ENCODE assay signal across 13 mouse cellular contexts in the genomic region with DNA sequence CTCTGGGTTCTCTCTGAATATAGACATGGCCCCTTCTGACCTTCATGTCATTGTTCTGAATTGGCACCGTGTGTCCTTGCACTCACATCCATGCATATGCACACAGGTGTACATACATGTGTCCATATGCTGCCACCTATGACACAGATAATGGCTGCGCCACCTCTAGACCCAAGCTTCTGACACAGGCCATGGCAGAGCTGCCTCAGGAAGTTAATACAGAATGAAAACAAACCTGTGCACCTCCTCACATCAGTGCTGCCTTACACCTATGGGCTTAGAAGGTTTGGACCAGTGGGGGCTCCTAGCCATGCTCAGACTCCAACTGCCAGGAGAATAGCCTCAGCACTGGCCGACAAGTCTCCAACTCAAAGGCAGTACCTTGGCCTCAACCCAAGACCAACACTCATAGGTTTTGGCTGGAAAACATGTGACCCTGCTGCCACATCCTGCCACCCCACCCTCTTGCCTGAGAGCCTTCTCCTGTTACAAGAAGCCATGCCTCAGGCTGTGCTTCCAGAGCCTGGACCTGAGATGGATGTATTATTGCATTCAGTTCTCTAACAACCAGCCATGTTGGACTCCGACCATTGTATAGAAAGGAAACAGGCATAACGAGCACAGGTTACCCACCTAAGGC. TPM values are rescaled to one million over a fixed set of nuclear protein-coding genes. Genes with fewer than 3 reads are reported as not detected.
A peak's percentile ranks its signal among the peaks of the same experiment; 100 is the strongest.
DNase-seq lines count a peak whose midpoint lies in the region; ATAC-seq and TF ChIP-seq lines count a peak whose summit lies in the region.
"Had no signal": no experiment of that assay in that cellular context is flagged by ENCODE, and none has a peak within 500 bp of the region (broad histone marks: within the 10 kb centered on the region; RNA-seq: fewer than 3 reads in every experiment).

No protein-coding gene starts in this region.

- DNase-seq in kidney, postnatal 0 days (ENCODE audit: low spot score): no peak
- no peak for DNase-seq in kidney, postnatal 4 days
- DNase-seq in Muller cell, postnatal 12 days (ENCODE audit: inconsistent ontology term): peak; percentile 67
- DNase-seq in heart, postnatal 0 days (ENCODE audit: low spot score): no peak
- no peak for DNase-seq in gastrocnemius, postnatal 25 days
- no peak for DNase-seq in B cell, adult 2 months
- DNase-seq in right cerebral cortex, postnatal 36 days (ENCODE audit: low spot score in 2 of 2): no peak
- DNase-seq: layer of hippocampus, postnatal 36 days; right cerebral cortex, postnatal 4 days had no signal

- H3K27ac ChIP-seq in kidney, postnatal 0 days: no peak overlapping the region
- no peak overlapping the region for H3K27ac ChIP-seq in heart, postnatal 0 days (ENCODE audit: low read depth)
- H3K27ac ChIP-seq: hindbrain, embryonic 14.5 days had no signal

- H3K9me3 ChIP-seq in kidney, postnatal 0 days (replicated peaks; ENCODE audit: low read length): no peaks in the 10 kb centered on the region
- no peaks in the 10 kb centered on the region for H3K9me3 ChIP-seq in heart, postnatal 0 days (replicated peaks; ENCODE audit: control insufficient read depth, low read length)

- TF ChIP-seq CTCF in kidney, postnatal 0 days (IDR thresholded peaks at IDR 0.05; ENCODE audit: low read depth): no peak
- TF ChIP-seq CTCF in heart, postnatal 0 days (IDR thresholded peaks at IDR 0.05; ENCODE audit: low read depth): no peak

- no peaks in the 10 kb centered on the region for H3K27me3 ChIP-seq in kidney, postnatal 0 days (ENCODE audit: insufficient read depth, low read length)
- H3K27me3 ChIP-seq in heart, postnatal 0 days (ENCODE audit: control insufficient read depth, insufficient read depth, low read length): no peaks in the 10 kb centered on the region

- no peak for TF ChIP-seq EP300 in heart, postnatal 0 days (IDR thresholded peaks at IDR 0.05; ENCODE audit: low read depth)

- no peaks in the 10 kb centered on the region for H3K36me3 ChIP-seq in kidney, postnatal 0 days (ENCODE audit: insufficient read depth, low read length)
- no peaks in the 10 kb centered on the region for H3K36me3 ChIP-seq in heart, postnatal 0 days (replicated peaks; ENCODE audit: control insufficient read depth, insufficient read depth, low read length)
- H3K36me3 ChIP-seq: G1E had no signal

- H3K4me1 ChIP-seq in kidney, postnatal 0 days (replicated peaks; ENCODE audit: insufficient read depth, low read length): no peaks in the 10 kb centered on the region
- H3K4me1 ChIP-seq in heart, postnatal 0 days (ENCODE audit: control insufficient read depth, insufficient read depth): no peaks in the 10 kb centered on the region; the same call in 1 of the 2 replicates

- H3K9ac ChIP-seq in kidney, postnatal 0 days (ENCODE audit: low read depth, low read length): no peak overlapping the region
- no peak overlapping the region for H3K9ac ChIP-seq in heart, postnatal 0 days (replicated peaks; ENCODE audit: low read depth, low read length)
- H3K9ac ChIP-seq: hindbrain, embryonic 14.5 days had no signal

- no peak overlapping the region for H3K4me3 ChIP-seq in kidney, postnatal 0 days (replicated peaks; ENCODE audit: low read depth, low read length)
- H3K4me3 ChIP-seq in heart, postnatal 0 days (ENCODE audit: low read depth, low read length): no peak overlapping the region
- H3K4me3 ChIP-seq: erythroblast, embryonic 14.5 days had no signal

- H3K4me2 ChIP-seq in kidney, postnatal 0 days (ENCODE audit: low read length): no peak overlapping the region
- H3K4me2 ChIP-seq in heart, postnatal 0 days (ENCODE audit: low read depth, low read length): no peak overlapping the region
- H3K4me2 ChIP-seq: hindbrain, embryonic 14.5 days had no signal

- 88% methylated on average over 5 of the region's 5 CpGs for WGBS in kidney, postnatal 0 days
- 75% methylated on average over 5 of the region's 5 CpGs for WGBS in heart, postnatal 0 days

- 0 out of 2 replicates have a peak, but pooled peaks have one; percentile 29 for ATAC-seq in kidney, postnatal 0 days (replicated peaks; ENCODE audit: low FRiP score, low read depth)
- peak; percentile 48; the same call in 1 of the 2 replicates for ATAC-seq in heart, postnatal 0 days (ENCODE audit: insufficient read depth, low read depth)
- 0 out of 2 replicates have a peak, but pooled peaks have one; percentile 16 for ATAC-seq in megakaryocyte, adult 5-6 weeks (ENCODE audit: poor library complexity, severe bottlenecking)

RNA-seq across cellular contexts. Expression of gene Tnfrsf1b, which starts 17.0 kb away (rescaled TPM):
- 2.5 TPM in 2 replicates for polyA plus RNA-seq in kidney, postnatal 0 days (2015; fragmentation: Nextera tagmentation; extraction: Ambion mirVana)
- 11.1 and 26.5 TPM in 2 replicates for total RNA-seq in heart, postnatal 0 days (2014; rRNA removed; ENCODE audit: low replicate concordance)
- polyA plus RNA-seq in heart, postnatal 0 days (2015; fragmentation: Nextera tagmentation; extraction: Ambion mirVana): 2.0 TPM in 2 replicates
- total RNA-seq in megakaryocyte, adult 5-6 weeks (2015): 107 and 112 TPM in 2 replicates
- total RNA-seq in megakaryocyte, adult 5-6 weeks (2017): 113 and 122 TPM in 2 replicates
- 1 to 10 TPM; 2.2 to 3.7 TPM for total RNA-seq in gastrocnemius, postnatal 25 days (2021)
- total RNA-seq: G1E had no signal
- polyA plus RNA-seq: G1E had no signal

RNA-seq across cellular contexts. Expression of gene Vps13d, which starts 34.8 kb away (rescaled TPM):
- 14.7 and 15.2 TPM in 2 replicates for polyA plus RNA-seq in kidney, postnatal 0 days (2015; fragmentation: Nextera tagmentation; extraction: Ambion mirVana)
- 32.2 and 42.6 TPM in 2 replicates for total RNA-seq in heart, postnatal 0 days (2014; rRNA removed; ENCODE audit: low replicate concordance)
- polyA plus RNA-seq in heart, postnatal 0 days (2015; fragmentation: Nextera tagmentation; extraction: Ambion mirVana): 7.6 and 9.0 TPM in 2 replicates
- total RNA-seq in megakaryocyte, adult 5-6 weeks (2015): 22.2 and 24.0 TPM in 2 replicates
- total RNA-seq in megakaryocyte, adult 5-6 weeks (2017): 40.0 and 59.4 TPM in 2 replicates
- 10 to 100 TPM; 26.7 to 32.8 TPM for total RNA-seq in gastrocnemius, postnatal 25 days (2021)
